Mouse (Mus musculus): ENCODE data around the gene Sorbs2.

The Sorbs2 gene

GRCm38 (mm10) chr8:45507634-45508321, at the start of gene Sorbs2:
Gene Sorbs2 (plus strand): TSS chr8:45507788.
- peak; percentile 41 for DNase-seq (ENCODE audit: low spot score)

- no peak for DNase-seq (ENCODE audit: low spot score)
Measured at GRCm38 (mm10) chr8:45457874-45458273, 49.7 kb upstream of the Sorbs2 start.

- no peak for DNase-seq (ENCODE audit: low spot score)
Measured at GRCm38 (mm10) chr8:45469006-45469405, 38.6 kb upstream of the Sorbs2 start.

- DNase-seq (ENCODE audit: low spot score), result no peak
Measured at GRCm38 (mm10) chr8:45469507-45470178, 37.9 kb upstream of the Sorbs2 start.

GRCm38 (mm10) chr8:45480886-45481285, 26.7 kb upstream of the Sorbs2 start:
- DNase-seq (ENCODE audit: low spot score), result no peak

GRCm38 (mm10) chr8:45486281-45486680, 21.3 kb upstream of the Sorbs2 start:
- no peak for DNase-seq (ENCODE audit: low spot score)

- DNase-seq (ENCODE audit: low spot score), result no peak
Measured at GRCm38 (mm10) chr8:45503971-45504370, 3.6 kb upstream of the Sorbs2 start.

GRCm38 (mm10) chr8:45506376-45506775, 1.2 kb upstream of the Sorbs2 start:
- DNase-seq (ENCODE audit: low spot score), result no peak

- DNase-seq (ENCODE audit: low spot score), result no peak
Measured at GRCm38 (mm10) chr8:45507277-45507633, 333 bp upstream of the Sorbs2 start.

GRCm38 (mm10) chr8:45508521-45509104, 1.0 kb downstream of the Sorbs2 start:
- DNase-seq (ENCODE audit: low spot score), result no peak

GRCm38 (mm10) chr8:45512369-45512768, 4.8 kb downstream of the Sorbs2 start:
- DNase-seq (ENCODE audit: low spot score), result no peak

GRCm38 (mm10) chr8:45521595-45521994, 14.0 kb downstream of the Sorbs2 start:
- no peak for DNase-seq (ENCODE audit: low spot score)

- no peak for DNase-seq (ENCODE audit: low spot score)
Measured at GRCm38 (mm10) chr8:45527708-45528107, 20.1 kb downstream of the Sorbs2 start.

- no peak for DNase-seq (ENCODE audit: low spot score)
Measured at GRCm38 (mm10) chr8:45528890-45529289, 21.3 kb downstream of the Sorbs2 start.

- no peak for DNase-seq (ENCODE audit: low spot score)
Measured at GRCm38 (mm10) chr8:45536578-45536977, 29.0 kb downstream of the Sorbs2 start.

- peak; percentile 24 for DNase-seq (ENCODE audit: low spot score)
Measured at GRCm38 (mm10) chr8:45540513-45540912, 32.9 kb downstream of the Sorbs2 start.

- no peak for DNase-seq (ENCODE audit: low spot score)
Measured at GRCm38 (mm10) chr8:45552175-45552574, 44.6 kb downstream of the Sorbs2 start.

- no peak for DNase-seq (ENCODE audit: low spot score)
Measured at GRCm38 (mm10) chr8:45554627-45555026, 47.0 kb downstream of the Sorbs2 start.

- peak; percentile 35 for DNase-seq (ENCODE audit: low spot score)
Measured at GRCm38 (mm10) chr8:45557936-45558335, 50.3 kb downstream of the Sorbs2 start.

GRCm38 (mm10) chr8:45558426-45558825, 50.8 kb downstream of the Sorbs2 start:
- DNase-seq (ENCODE audit: low spot score), result no peak

GRCm38 (mm10) chr8:45559176-45559820, 51.7 kb downstream of the Sorbs2 start:
- no peak for DNase-seq (ENCODE audit: low spot score)

GRCm38 (mm10) chr8:45565189-45565588, 57.6 kb downstream of the Sorbs2 start:
- no peak for DNase-seq (ENCODE audit: low spot score)

GRCm38 (mm10) chr8:45570117-45570516, 62.5 kb downstream of the Sorbs2 start:
- DNase-seq (ENCODE audit: low spot score), result no peak
